Mouse (Mus musculus): ENCODE measurements around the gene Ndufb2.

- TF ChIP-seq CTCF (IDR thresholded peaks at IDR 0.05; ENCODE audit: low read depth) (no peak), EP300 (IDR thresholded peaks at IDR 0.05; ENCODE audit: low read depth) (no peak)
These were observed 21.9 kb upstream of the Ndufb2 start for GRCm38 (mm10) chr6:39570426-39570825.
